ENCODE assay signal across 28 mouse cellular contexts in genomic region chr17:51552277-51553015, GRCm38 (mm10).
DNase-seq lines count a peak whose midpoint lies in the region; ATAC-seq and TF ChIP-seq lines count a peak whose summit lies in the region.
"Had no signal": no experiment of that assay in that cellular context is flagged by ENCODE, and none has a peak within 500 bp of the region (broad histone marks: within the 10 kb centered on the region; RNA-seq: fewer than 3 reads in every experiment).

No protein-coding gene starts in this region.

- no peaks in the 10 kb centered on the region for H3K4me1 ChIP-seq in liver, embryonic 11.5 days (replicated peaks; ENCODE audit: control insufficient read depth, insufficient read depth, low read length)
- no peaks in the 10 kb centered on the region; the same call in 1 of the 2 replicates for H3K4me1 ChIP-seq in liver, embryonic 13.5 days (replicated peaks)
- H3K4me1 ChIP-seq in liver, embryonic 16.5 days (ENCODE audit: control insufficient read depth, low read depth, low read length): no peaks in the 10 kb centered on the region
- H3K4me1 ChIP-seq in embryonic facial prominence, embryonic 10.5 days: no peaks in the 10 kb centered on the region
- no peaks in the 10 kb centered on the region for H3K4me1 ChIP-seq in cerebellum, adult 2 months (ENCODE audit: control insufficient read depth, insufficient read depth, low read length)
- H3K4me1 ChIP-seq: embryonic facial prominence, embryonic 13.5 days; forebrain, embryonic 10.5 days; heart, embryonic 15.5 days had no signal

- TF ChIP-seq CTCF in cerebellum, adult 2 months (IDR thresholded peaks at IDR 0.05; ENCODE audit: borderline replicate concordance, insufficient read depth, low read depth, low read length): no peak

- no peaks in the 10 kb centered on the region for H3K36me3 ChIP-seq in liver, embryonic 11.5 days (ENCODE audit: control insufficient read depth, insufficient read depth, low read length)
- no peaks in the 10 kb centered on the region for H3K36me3 ChIP-seq in liver, embryonic 13.5 days
- no peaks in the 10 kb centered on the region for H3K36me3 ChIP-seq in liver, embryonic 16.5 days (ENCODE audit: control insufficient read depth, insufficient read depth)
- no peaks in the 10 kb centered on the region for H3K36me3 ChIP-seq in embryonic facial prominence, embryonic 10.5 days (replicated peaks)
- H3K36me3 ChIP-seq: embryonic facial prominence, embryonic 13.5 days; forebrain, embryonic 10.5 days; heart, embryonic 12.5 days; heart, embryonic 15.5 days had no signal

- no peaks in the 10 kb centered on the region for H3K27me3 ChIP-seq in liver, embryonic 11.5 days (replicated peaks; ENCODE audit: control insufficient read depth, insufficient read depth, low read length)
- H3K27me3 ChIP-seq in liver, embryonic 13.5 days: no peaks in the 10 kb centered on the region
- no peaks in the 10 kb centered on the region for H3K27me3 ChIP-seq in liver, embryonic 16.5 days (ENCODE audit: control insufficient read depth, insufficient read depth, low read depth, low read length)
- no peaks in the 10 kb centered on the region for H3K27me3 ChIP-seq in embryonic facial prominence, embryonic 10.5 days (replicated peaks; ENCODE audit: low read depth, poor library complexity, severe bottlenecking)
- H3K27me3 ChIP-seq in cerebellum, adult 2 months (ENCODE audit: control insufficient read depth, insufficient read depth, low read length): no peaks in the 10 kb centered on the region
- H3K27me3 ChIP-seq: embryonic facial prominence, embryonic 13.5 days; heart, embryonic 12.5 days; heart, embryonic 15.5 days had no signal

- ATAC-seq in liver, embryonic 11.5 days (replicated peaks; ENCODE audit: low FRiP score): peak; percentile 84
- peak; percentile 90 for ATAC-seq in liver, embryonic 13.5 days (ENCODE audit: low read depth)
- ATAC-seq in liver, embryonic 16.5 days (ENCODE audit: low read depth): peak; percentile 80
- 0 out of 2 replicates have a peak, but pooled peaks have one; percentile 30 for ATAC-seq in megakaryocyte-erythroid progenitor cell, adult 5-6 weeks (replicated peaks; ENCODE audit: low FRiP score, low TSS enrichment, poor library complexity, severe bottlenecking)
- ATAC-seq: CD4-positive, CD25-positive, alpha-beta regulatory T cell, adult 4 months; forebrain, embryonic 14.5 days; forebrain, postnatal 0 days; hindbrain, postnatal 0 days; inflammation-experienced regulatory T-cells, adult 6 months had no signal

- no peak for DNase-seq in liver, embryonic 11.5 days (ENCODE audit: low spot score)
- DNase-seq in liver, embryonic 13.5 days: no peak
- DNase-seq in embryonic facial prominence, embryonic 10.5 days (ENCODE audit: low spot score): no peak
- no peak for DNase-seq in right cerebral cortex, postnatal 25 days
- DNase-seq in cerebellum, adult 2 months: no peak
- DNase-seq: adrenal gland, adult 2 months; adrenal gland, postnatal 25 days; cerebellum, adult 11-12 months; cerebellum, adult 9-10 months; cerebellum, postnatal 14 days; forebrain, postnatal 0 days; gastrocnemius, adult 2 months; gastrocnemius, postnatal 14 days; heart, adult 11 months; heart, postnatal 14 days; heart, postnatal 4 days had no signal

- TF ChIP-seq POLR2A in cerebellum, adult 2 months (IDR thresholded peaks at IDR 0.05; ENCODE audit: borderline replicate concordance, insufficient read depth, low read length): no peak

- no peak overlapping the region for H3K27ac ChIP-seq in liver, embryonic 11.5 days (ENCODE audit: low read depth, low read length)
- peak overlapping the region; percentile 47; the same call in 1 of the 2 replicates for H3K27ac ChIP-seq in liver, embryonic 13.5 days
- no peak overlapping the region for H3K27ac ChIP-seq in liver, embryonic 16.5 days (ENCODE audit: low read length)
- no peak overlapping the region for H3K27ac ChIP-seq in embryonic facial prominence, embryonic 10.5 days (replicated peaks)
- H3K27ac ChIP-seq in cerebellum, adult 2 months (ENCODE audit: insufficient read depth, low read length): no peak overlapping the region
- H3K27ac ChIP-seq: embryonic facial prominence, embryonic 13.5 days; forebrain, embryonic 10.5 days; gastrocnemius, adult 2 months; heart, embryonic 15.5 days; hindbrain, embryonic 14.5 days; hindbrain, postnatal 0 days had no signal

- 78% methylated on average over 5 of the region's 5 CpGs for WGBS in liver, embryonic 11.5 days
- 54% methylated on average over 5 of the region's 5 CpGs for WGBS in liver, embryonic 13.5 days (ENCODE audit: insufficient replicate concordance)
- WGBS in liver, embryonic 16.5 days (ENCODE audit: insufficient replicate concordance): 52% methylated on average over 5 of the region's 5 CpGs
- 92% methylated on average over 5 of the region's 5 CpGs for WGBS in embryonic facial prominence, embryonic 10.5 days
- 92% methylated on average over 5 of the region's 5 CpGs for WGBS in cerebellum, adult 2 months

- no peak overlapping the region for H3K4me3 ChIP-seq in liver, embryonic 11.5 days (ENCODE audit: low read depth, low read length)
- no peak overlapping the region for H3K4me3 ChIP-seq in liver, embryonic 13.5 days (replicated peaks)
- H3K4me3 ChIP-seq in liver, embryonic 16.5 days (ENCODE audit: low read depth, low read length): no peak overlapping the region
- no peak overlapping the region for H3K4me3 ChIP-seq in embryonic facial prominence, embryonic 10.5 days
- no peak overlapping the region for H3K4me3 ChIP-seq in cerebellum, adult 2 months (replicated peaks; ENCODE audit: insufficient read depth, low read depth, low read length)
- H3K4me3 ChIP-seq: embryonic facial prominence, embryonic 13.5 days; erythroblast, embryonic 14.5 days; forebrain, embryonic 10.5 days; gastrocnemius, adult 2 months; heart, embryonic 12.5 days; heart, embryonic 15.5 days had no signal

- H3K4me2 ChIP-seq in liver, embryonic 11.5 days: no peak overlapping the region
- H3K4me2 ChIP-seq in liver, embryonic 13.5 days: no peak overlapping the region
- no peak overlapping the region for H3K4me2 ChIP-seq in liver, embryonic 16.5 days (ENCODE audit: low read depth, low read length)
- H3K4me2 ChIP-seq: embryonic facial prominence, embryonic 13.5 days; heart, embryonic 12.5 days; heart, embryonic 15.5 days; hindbrain, embryonic 14.5 days had no signal

- H3K9me3 ChIP-seq in liver, embryonic 11.5 days (ENCODE audit: control insufficient read depth, low read length): no peaks in the 10 kb centered on the region
- H3K9me3 ChIP-seq in liver, embryonic 13.5 days (replicated peaks): no peaks in the 10 kb centered on the region
- H3K9me3 ChIP-seq in liver, embryonic 16.5 days (replicated peaks; ENCODE audit: control insufficient read depth, low read length): no peaks in the 10 kb centered on the region
- H3K9me3 ChIP-seq in embryonic facial prominence, embryonic 10.5 days: no peaks in the 10 kb centered on the region
- H3K9me3 ChIP-seq: embryonic facial prominence, embryonic 13.5 days; forebrain, embryonic 10.5 days; heart, embryonic 12.5 days; heart, embryonic 15.5 days had no signal

- H3K9ac ChIP-seq in liver, embryonic 11.5 days (ENCODE audit: low read depth, low read length): no peak overlapping the region
- no peak overlapping the region for H3K9ac ChIP-seq in liver, embryonic 13.5 days
- no peak overlapping the region for H3K9ac ChIP-seq in liver, embryonic 16.5 days (ENCODE audit: low read depth, low read length)
- H3K9ac ChIP-seq: embryonic facial prominence, embryonic 13.5 days; forebrain, postnatal 0 days; heart, embryonic 12.5 days; heart, embryonic 15.5 days; hindbrain, embryonic 14.5 days had no signal

Comparison
In these comparisons a context has a peak if more than half of its experiments do, and no peak if none do; other contexts are left out.
1. ATAC-seq: peak in every context shown above with its lines; median percentile 90 in liver, embryonic 13.5 days; 84 in liver, embryonic 11.5 days; 80 in liver, embryonic 16.5 days; 30 in megakaryocyte-erythroid progenitor cell, adult 5-6 weeks.